Mouse (Mus musculus) midbrain, postnatal 0 days (tissue): ENCODE measurements at regions not wholly inside any gene's neighbourhood (a gene's known extent, or its start where the extent isn't known, plus 50 kb on each side); places are given as distances from the start of the nearest gene placed in this dataset.

Source experiments
- ATAC-seq: fragments of 200-750 bp; cut with Nextera tagmentation; 2 replicates; pipeline ENCODE4 v1.8.0; 2017; ENCODE audit warnings: moderate number of reproducible peaks, mild to moderate bottlenecking, moderate TSS enrichment, moderate library complexity; ENCODE audit not compliant: low FRiP score
- DNase-seq: peaks from one replicate; pipeline ENCODE4 v3.0.0-alpha.2; 2015; ENCODE audit warnings: low spot score
- H3K27ac ChIP-seq: fragments of 300-500 bp; sonication (generic); 2 replicates; pipeline ENCODE4 v1.5.1; 2014; ENCODE audit warnings: low read depth, mild to moderate bottlenecking, low read length, mixed read lengths
- H3K27me3 ChIP-seq: fragments of 300-500 bp; sonication (generic); 2 replicates; pipeline ENCODE4 v1.6.1; 2014; ENCODE audit warnings: low read length, control low read depth, mixed read lengths; ENCODE audit not compliant: insufficient read depth
- H3K36me3 ChIP-seq: fragments of 300-500 bp; sonication (generic); 2 replicates; pipeline ENCODE4 v1.6.1; 2014; ENCODE audit warnings: low read length, control low read depth, mixed read lengths; ENCODE audit not compliant: insufficient read depth
- H3K4me1 ChIP-seq: fragments of 300-500 bp; sonication (generic); 2 replicates; pipeline ENCODE4 v1.6.1; 2014; ENCODE audit warnings: mild to moderate bottlenecking, control low read depth, antibody characterized with exemption, low read length, mixed read lengths; ENCODE audit not compliant: insufficient read depth
- H3K4me2 ChIP-seq: fragments of 300-500 bp; sonication (generic); 2 replicates; pipeline ENCODE4 v1.6.1; 2014; ENCODE audit warnings: low read depth, mild to moderate bottlenecking, low read length, mixed read lengths; ENCODE audit not compliant: poor library complexity, severe bottlenecking
- H3K4me3 ChIP-seq: fragments of 300-500 bp; sonication (generic); 2 replicates; pipeline ENCODE4 v1.5.1; 2014; ENCODE audit warnings: low read depth, mild to moderate bottlenecking, low read length, moderate library complexity
- H3K9ac ChIP-seq: fragments of 300-500 bp; sonication (generic); replicated peaks from 2 replicates; pipeline ENCODE4 v1.6.1; 2014; ENCODE audit warnings: mild to moderate bottlenecking, low read length, moderate library complexity, mixed read lengths; ENCODE audit not compliant: poor library complexity, severe bottlenecking
- H3K9me3 ChIP-seq: fragments of 300-500 bp; sonication (generic); 2 replicates; pipeline ENCODE4 v1.6.1; 2016; ENCODE audit warnings: low read length, control low read depth
- CTCF ChIP-seq: IDR thresholded peaks from 2 replicates; pipeline ENCODE4 v1.5.1; 2016; ENCODE audit warnings: antibody characterized with exemption, mild to moderate bottlenecking
- WGBS: fragments of 180-500 bp; shearing (Covaris S2); extraction: QIAGEN DNeasy Blood & Tissue Kit; methylation state at CpG from one replicate; pipeline ENCODE4 v1.1.7; 2014; 5-methylcytosine and 5-hydroxymethylcytosine counted together

DNA sequence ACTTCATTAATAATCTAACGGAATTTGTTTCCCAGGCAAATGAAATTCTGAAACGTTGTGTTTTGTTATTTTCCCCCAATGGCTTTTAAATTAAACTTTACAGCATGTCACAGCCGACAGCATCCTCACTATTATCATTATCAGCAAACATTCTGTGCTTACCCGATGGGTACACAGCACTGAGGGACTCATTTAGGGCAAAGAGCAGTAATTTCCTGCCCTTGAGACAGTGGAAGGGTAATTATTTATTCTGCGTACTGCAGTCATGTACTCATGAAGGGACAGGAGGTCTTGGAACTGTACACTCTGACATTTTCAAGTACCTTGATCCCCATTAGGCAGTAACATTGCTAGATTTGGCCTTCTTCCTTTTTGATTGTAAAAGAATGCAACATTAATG is 235.5 kb upstream of the Fam3c start:
- no peak for TF ChIP-seq CTCF
- Histone ChIP-seq H3K4me3 (no peak overlapping the region), H3K9me3 (no peaks in the 10 kb centered on the region), H3K9ac (no peak overlapping the region), H3K27ac (no peak overlapping the region), H3K36me3 (no peaks in the 10 kb centered on the region), H3K4me1 (no peaks in the 10 kb centered on the region), H3K4me2 (no peak overlapping the region), H3K27me3 (no peaks in the 10 kb centered on the region)
- DNase-seq (no peak), ATAC-seq (no peak)
- WGBS = 70% methylated on average over 5 of the region's 5 CpGs

DNA sequence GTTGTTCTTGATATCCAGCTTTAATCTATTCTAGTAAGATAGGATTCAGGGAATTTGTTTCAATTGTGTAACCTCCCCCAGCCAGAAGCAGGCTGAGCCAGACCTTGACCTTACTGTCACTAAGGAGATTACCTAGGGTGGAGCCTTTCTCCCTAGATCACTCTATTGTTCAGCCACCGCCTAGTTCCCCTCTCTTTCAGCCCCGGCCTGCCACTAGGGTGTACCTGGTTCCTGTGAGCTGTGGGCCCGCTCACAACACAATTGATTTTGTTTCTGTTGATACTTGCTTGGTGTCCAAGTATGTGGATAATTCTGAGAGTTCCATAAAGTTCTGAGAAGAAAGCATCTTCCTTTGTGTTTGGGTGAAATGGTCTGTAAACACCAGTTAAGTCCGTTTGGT is 228.8 kb upstream of the Fam3c start:
- H3K4me3 ChIP-seq = no peak overlapping the region
- WGBS = 40% methylated on average over 4 of the region's 4 CpGs
- DNase-seq (no peak), ATAC-seq (no peak)
- H3K4me1 ChIP-seq = no peaks in the 10 kb centered on the region
- no peaks in the 10 kb centered on the region for H3K27me3 ChIP-seq
- H3K36me3 ChIP-seq = no peaks in the 10 kb centered on the region
- TF ChIP-seq CTCF = no peak
- H3K9me3 ChIP-seq = no peaks in the 10 kb centered on the region
- H3K9ac ChIP-seq = no peak overlapping the region
- H3K27ac ChIP-seq = no peak overlapping the region
- no peak overlapping the region for H3K4me2 ChIP-seq

DNA sequence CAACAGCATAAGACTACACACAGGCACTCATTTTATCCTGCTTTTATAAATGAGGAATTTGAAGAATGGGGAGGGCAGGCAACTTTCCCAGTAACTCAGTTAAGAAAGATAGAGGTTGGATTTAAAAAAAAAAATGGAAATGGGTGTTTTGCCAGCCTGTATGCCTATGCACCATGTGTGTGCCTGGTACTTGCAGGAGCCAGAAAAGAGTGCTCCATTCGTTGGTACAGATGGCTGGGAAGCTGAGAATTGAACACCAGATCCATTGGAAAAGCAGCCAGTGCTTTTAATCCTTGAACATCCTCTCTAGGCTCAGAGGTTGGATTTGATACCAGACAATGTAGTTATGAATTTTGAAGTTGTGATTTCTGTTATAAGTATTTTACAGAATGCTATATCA is 216.9 kb upstream of the Fam3c start:
- Histone ChIP-seq H3K4me1 (no peaks in the 10 kb centered on the region), H3K4me2 (no peak overlapping the region), H3K4me3 (no peak overlapping the region), H3K9ac (no peak overlapping the region), H3K27ac (no peak overlapping the region), H3K9me3 (no peaks in the 10 kb centered on the region), H3K36me3 (no peaks in the 10 kb centered on the region), H3K27me3 (no peaks in the 10 kb centered on the region)
- DNase-seq (no peak), ATAC-seq (no peak)
- no peak for TF ChIP-seq CTCF
- WGBS = 53% methylated on average over 1 of the region's 1 CpGs

DNA sequence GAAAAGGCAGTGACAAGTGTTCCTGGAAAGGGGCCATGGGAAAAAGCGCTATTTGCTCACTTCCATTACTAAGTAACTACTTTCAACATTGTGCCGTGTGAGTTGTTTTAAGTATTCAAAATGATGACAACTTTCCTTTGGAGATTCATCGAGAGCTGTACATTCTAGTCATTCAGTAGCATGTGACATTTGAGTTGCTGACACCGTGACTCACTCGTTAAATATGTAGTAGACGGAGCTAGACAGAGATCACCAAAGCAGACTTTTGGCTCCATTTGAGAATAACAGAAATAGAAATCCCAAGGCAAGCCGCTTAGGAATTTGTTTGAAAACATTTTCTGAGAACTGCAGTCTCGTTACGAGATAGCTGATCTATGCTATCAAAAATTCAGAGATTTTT is 211.8 kb upstream of the Fam3c start:
- H3K9me3 ChIP-seq = no peaks in the 10 kb centered on the region
- no peak overlapping the region for H3K27ac ChIP-seq
- no peaks in the 10 kb centered on the region for H3K27me3 ChIP-seq
- H3K4me2 ChIP-seq = no peak overlapping the region
- no peaks in the 10 kb centered on the region for H3K36me3 ChIP-seq
- no peaks in the 10 kb centered on the region for H3K4me1 ChIP-seq
- DNase-seq (no peak), ATAC-seq (no peak)
- no peak overlapping the region for H3K9ac ChIP-seq
- TF ChIP-seq CTCF = no peak
- WGBS = 77% methylated on average over 9 of the region's 9 CpGs
- no peak overlapping the region for H3K4me3 ChIP-seq

DNA sequence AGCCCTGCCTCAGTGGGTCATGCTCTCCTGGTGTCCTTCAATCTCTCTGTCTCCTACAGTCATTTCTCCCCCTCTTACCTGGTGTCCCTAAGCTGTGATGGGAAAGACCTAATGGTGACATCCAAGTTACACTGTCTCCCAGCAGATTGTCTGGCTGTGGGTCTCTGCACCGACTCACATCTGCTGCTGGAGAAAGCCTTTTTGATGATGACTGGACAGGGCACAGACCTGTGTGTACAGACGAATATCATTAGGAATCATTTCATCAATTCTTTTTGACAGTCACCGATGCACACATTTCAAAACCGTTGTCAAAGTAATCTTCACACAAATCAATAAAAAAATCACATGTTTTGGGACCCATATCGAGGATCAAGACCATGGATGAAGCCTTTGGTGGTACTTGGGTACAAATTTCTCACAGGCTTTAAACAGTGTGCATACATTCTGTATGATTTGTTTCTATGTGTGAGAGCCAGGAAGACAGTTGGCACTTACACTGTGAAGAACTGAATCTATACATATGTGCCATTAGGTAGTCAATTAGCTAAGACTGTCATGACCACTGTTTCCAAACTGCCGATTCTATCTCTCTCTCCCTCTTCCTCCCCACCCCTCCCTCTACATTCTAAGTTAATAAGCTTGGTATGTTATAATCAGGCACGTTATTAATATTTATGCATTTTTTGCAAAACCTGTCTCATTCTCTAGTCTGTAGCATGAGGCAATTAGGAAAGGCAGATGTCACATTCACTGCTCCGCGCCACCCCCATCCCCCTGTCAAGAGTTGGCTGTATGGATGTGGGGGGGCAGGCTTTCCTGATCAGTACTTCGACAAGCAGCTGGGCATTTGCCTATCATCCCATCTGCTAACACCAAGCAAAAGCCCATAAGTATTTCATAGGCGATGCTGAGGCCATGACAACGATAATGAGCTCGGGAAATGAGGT is 192.5 kb upstream of the Fam3c start:
- no peaks in the 10 kb centered on the region for H3K27me3 ChIP-seq
- no peaks in the 10 kb centered on the region for H3K9me3 ChIP-seq
- no peak overlapping the region for H3K9ac ChIP-seq
- DNase-seq (peak; percentile 14), ATAC-seq (peak; percentile 56; the same call in 1 of the 2 replicates)
- no peak overlapping the region for H3K27ac ChIP-seq
- TF ChIP-seq CTCF = no peak
- no peaks in the 10 kb centered on the region for H3K4me1 ChIP-seq
- H3K4me3 ChIP-seq = no peak overlapping the region
- no peak overlapping the region for H3K4me2 ChIP-seq
- no peaks in the 10 kb centered on the region for H3K36me3 ChIP-seq
- 58% methylated on average over 13 of the region's 13 CpGs for WGBS

DNA sequence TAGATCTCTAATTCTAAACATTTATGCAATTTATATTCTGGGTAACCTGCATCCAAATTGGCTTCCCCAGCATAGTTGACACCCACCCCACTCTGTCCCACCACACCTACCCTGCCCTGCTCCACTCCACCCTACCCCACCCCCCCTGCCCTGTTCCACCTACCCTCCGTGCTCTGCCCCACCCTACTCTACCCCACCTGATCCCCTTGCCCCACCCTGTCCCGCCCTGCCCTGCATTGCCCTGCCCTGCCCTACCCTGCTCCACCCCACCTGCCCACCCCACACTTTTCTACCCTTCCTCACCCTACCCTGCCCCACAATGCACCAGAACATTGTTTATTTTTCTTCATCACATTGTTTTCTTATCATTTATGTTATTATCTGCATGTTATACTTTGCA is 185.6 kb upstream of the Fam3c start:
- no peak overlapping the region for H3K4me3 ChIP-seq
- no peaks in the 10 kb centered on the region for H3K9me3 ChIP-seq
- DNase-seq (no peak), ATAC-seq (no peak)
- H3K9ac ChIP-seq = no peak overlapping the region
- H3K27ac ChIP-seq = no peak overlapping the region
- WGBS = 84% methylated on average over 2 of the region's 2 CpGs
- H3K4me1 ChIP-seq = no peaks in the 10 kb centered on the region
- H3K27me3 ChIP-seq = no peaks in the 10 kb centered on the region
- H3K36me3 ChIP-seq = no peaks in the 10 kb centered on the region
- H3K4me2 ChIP-seq = no peak overlapping the region
- no peak for TF ChIP-seq CTCF
